Mouse (Mus musculus): ENCODE data around the gene Mtmr3.

DNA sequence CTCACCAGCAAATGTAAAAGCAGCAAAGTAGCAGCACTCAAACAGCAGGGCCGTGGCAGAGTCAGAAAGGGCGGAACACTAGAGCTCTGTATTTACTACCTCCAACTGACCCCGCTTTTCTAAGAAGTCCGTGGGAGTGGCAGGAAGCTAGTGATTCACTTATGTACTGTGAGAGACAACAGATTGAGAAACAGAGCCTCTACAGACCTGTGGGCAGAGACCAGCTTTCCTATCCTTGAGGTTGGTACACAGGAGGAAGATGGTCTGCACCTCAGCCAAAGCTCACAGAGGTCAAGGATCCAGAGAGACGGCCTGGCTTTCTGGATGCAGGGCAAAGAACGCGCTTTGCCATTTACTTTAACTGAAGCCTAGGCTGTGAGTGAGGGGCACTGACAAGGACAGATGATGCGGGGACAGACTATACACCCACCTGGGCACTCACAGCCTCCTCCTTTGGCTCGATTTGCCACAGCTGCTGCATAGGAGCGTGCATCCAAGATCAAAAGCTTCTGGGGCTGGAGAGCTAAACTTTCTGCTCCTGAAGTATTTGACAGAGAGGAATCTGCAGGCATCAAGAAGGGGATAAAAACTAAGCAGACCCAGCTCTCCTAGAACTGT is 97.1 kb downstream of the Mtmr3 start:
- TF ChIP-seq CTCF (IDR thresholded peaks at IDR 0.05; ENCODE audit: low read depth, low read length) (no peak), POLR2A (IDR thresholded peaks at IDR 0.05; ENCODE audit: extremely low read depth, insufficient read depth, low read length) (no peak)

Measured in liver, adult 2 months (tissue).